Mouse (Mus musculus): Measurements from ENCODE around the gene Etl4.

Etl4 gene

DNA sequence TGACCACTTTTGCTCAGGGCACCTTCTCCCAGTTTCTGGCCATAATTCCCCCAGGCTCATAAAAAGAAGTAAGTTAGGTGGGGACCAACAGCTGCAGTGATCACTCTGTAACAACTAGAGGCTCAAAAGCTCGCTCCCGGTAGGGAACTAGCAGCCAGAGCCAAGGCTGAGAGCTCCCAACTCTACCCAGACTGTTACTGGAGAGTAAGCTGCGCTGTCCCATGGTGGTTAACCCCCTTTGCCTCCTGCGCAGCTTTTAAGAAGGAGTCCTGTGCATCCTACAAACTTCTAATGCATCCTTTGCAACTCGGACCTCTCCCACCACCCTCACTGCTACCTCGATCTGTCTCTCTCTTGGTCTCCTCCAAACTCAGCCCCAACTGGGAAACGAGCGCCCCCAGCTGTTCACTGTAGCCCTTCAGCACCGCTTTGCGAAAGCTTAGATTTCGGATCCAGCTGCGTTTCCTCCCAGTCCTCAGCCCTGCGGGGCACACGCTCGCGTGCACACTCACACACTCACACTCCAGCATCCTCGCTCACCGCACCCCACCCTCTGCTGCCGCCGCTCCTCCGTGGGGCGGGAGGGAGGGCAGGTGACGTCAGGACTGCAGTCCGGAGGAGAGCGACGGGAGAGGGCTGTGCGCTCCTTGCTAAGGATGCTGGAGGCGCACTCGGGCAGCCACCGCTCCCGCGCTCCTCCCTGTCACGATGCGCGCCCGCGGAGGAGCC is at the start of gene Etl4:
Etl4 (plus strand) TSS at position 610 of the 729 bp plus-strand sequence.
- peak; percentile 11 for DNase-seq

DNA sequence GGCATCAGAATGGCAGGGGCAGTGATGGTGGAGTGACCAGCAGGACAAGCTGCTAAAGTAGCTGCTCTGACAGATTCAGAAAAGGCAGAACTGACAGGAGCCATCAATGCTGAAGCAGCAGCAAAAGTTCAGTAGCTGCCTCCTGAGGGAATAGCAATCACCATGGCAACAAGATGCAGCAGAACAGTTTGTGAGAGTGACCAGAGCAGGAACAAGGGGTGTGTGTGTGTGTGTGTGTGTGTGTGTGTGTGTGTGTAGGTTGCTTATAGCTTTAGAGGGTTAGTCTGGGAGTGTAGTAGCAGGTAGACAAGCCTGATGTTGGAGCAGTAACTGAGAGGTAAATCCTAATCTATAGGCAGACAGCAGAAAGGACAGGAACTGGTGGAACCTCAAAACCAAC is 40.4 kb upstream of the Etl4 start:
- no peak for DNase-seq

DNA sequence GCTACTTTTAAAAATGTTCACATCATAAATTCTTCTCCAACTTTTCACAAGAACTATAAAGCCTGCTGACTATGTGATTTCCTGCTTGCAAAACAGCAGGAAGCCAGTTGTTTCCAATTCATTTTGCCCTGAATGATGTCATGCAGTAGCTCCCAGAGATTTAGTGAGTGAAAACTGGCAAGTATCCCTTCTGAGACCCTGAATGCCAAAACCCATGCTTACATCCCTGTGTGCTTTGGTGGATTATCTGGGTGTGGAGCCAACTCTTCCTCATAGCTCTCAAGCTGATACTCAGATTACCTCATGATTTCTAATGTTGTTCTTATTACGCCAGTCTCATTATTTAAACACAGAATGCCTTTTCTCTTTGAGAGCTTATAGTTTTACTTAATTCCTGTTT is 37.7 kb upstream of the Etl4 start:
- DNase-seq = no peak

DNA sequence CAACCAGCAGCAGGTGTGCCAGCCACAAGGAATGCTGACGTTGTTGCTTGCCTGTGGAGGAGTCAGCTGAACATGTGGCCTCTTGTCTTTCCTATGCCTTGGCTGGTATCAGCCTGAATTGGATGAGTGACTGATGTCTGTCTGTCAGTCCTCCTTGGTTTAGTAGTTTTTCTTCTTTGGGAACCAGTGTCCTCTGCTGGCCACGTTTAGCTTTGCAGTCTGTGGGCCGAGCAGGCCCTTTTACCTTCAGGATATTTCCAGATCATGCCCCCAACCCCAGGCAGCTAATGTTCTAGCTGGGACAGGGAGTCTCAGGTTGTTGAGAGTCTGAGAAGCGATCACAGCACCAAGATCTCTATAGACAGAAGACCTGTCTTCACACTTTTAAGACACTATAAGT is 18.7 kb upstream of the Etl4 start:
- DNase-seq = no peak

- no peak for DNase-seq
These were observed 560 bp downstream of the Etl4 start for GRCm38 (mm10) chr2:19909900-19910780.

DNA sequence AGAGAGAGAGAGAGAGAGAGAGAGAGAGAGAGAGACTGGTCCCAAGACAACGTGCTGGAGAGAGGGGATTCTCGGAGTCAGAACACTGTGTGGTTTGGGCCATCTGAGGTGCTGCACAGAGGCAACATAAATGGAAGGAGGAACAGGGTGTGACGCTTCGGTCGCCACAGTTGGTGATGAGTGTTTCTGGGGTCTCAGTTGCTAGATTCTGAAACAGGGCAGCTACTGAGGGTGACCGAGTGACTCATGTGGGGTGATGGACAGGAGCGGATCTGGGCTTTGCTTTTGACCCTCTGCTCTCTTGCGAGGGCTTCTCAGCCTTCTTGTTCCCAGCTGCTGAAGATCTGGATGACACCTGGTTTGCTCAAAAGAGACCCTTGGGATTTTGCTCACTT is 1.2 kb downstream of the Etl4 start:
- no peak for DNase-seq

- DNase-seq = no peak
These were observed 9.6 kb downstream of the Etl4 start for GRCm38 (mm10) chr2:19919190-19919589.

DNA sequence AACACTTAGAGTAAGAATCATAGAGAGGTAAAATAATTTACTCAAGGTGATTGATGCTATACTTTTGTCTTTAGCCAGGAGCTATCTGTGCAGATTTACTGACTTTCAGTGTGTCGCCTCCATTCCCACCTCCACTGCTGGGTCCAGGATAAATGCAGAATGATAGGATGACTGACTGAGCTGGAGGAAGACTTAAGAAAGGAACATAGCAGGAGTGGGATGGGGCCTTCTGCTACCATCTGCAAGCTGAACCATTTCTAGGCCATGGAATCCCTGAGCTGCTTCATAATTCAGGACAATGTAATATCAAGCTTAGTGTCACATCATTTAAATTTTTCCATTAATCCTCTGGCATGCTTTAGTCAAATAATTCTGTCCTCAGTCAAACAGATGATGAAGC is 20.4 kb downstream of the Etl4 start:
- DNase-seq = no peak

DNA sequence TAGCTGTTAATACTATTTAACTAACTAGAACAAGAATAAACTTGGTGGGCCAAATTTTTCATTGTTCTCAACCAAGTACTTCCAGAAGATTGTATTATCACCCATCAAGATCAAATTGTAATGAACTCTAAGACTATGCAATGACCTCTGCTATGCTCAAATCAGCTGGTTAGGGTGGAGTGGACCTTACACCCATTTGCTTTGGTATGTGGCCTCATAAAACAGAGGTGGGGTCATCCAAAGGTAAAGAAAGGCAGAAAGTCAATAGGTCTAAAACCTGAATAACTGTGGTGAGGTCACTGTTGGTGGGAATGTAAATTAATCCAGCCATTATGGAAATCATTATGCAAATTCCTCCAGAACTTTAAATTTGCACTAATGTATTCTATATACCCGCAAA is 24.3 kb downstream of the Etl4 start:
- no peak for DNase-seq

DNA sequence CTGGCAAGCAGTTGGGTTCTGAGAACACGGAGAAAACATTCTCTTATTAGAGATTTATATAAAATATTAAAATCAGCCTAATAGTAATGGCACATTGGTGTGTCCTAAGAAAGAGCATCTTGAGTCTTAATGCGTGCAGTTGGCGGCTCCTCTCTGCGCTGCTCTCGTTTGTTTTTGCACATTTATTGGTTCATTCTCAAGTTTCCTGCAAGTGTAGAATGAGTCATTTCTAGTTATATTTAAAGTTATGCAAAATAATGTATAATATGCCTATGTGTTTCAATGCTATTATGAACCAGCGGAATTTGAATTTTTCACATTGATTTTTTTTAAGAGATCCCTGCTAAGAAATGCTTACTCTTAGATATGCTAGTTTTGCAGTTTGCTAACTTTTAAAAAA is 35.6 kb downstream of the Etl4 start:
- DNase-seq = no peak

- DNase-seq = no peak
These were observed 43.4 kb downstream of the Etl4 start for GRCm38 (mm10) chr2:19953028-19953427.

DNA sequence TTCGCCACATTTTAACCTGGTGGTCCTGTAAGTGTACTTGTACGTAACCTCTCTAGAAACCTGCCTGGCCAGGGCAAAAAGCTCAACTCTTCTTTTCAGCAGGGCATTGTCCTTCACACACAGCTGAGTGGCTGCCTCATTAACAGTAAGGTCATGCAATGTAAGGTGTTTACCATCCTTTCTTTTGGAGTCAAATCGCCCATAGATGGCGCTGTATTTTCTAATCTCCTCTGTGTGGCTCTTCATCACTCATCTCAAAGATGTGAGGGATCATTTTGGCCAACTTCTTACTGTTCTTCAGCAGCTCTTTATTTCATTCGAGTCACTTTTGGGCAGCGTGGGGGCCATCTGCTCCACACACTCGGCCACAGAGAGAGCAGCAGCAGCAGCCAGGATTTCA is 56.9 kb downstream of the Etl4 start:
- DNase-seq = no peak

GRCm38 (mm10) chr2:20037671-20038070 is 128.1 kb downstream of the Etl4 start:
- no peak for DNase-seq

DNA sequence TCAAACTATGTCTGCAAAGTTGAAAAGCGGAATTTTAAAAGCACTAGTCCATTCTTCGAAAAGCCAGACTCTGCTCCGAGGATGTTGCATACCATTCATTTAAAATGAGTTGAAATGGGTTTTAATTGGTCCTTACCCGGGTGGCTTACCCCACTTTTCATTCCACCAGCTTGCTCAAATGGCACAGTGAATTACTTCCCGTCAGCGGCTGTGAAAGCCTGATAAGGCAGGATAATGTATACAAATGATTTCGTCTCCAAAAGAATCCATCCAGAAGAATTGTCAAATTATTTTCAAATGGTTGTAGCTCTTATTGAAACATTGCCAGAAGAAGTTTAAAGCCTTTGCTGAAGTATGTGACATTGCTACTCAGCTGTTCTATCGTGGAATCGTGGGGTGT is 162.8 kb downstream of the Etl4 start:
- DNase-seq = no peak

DNA sequence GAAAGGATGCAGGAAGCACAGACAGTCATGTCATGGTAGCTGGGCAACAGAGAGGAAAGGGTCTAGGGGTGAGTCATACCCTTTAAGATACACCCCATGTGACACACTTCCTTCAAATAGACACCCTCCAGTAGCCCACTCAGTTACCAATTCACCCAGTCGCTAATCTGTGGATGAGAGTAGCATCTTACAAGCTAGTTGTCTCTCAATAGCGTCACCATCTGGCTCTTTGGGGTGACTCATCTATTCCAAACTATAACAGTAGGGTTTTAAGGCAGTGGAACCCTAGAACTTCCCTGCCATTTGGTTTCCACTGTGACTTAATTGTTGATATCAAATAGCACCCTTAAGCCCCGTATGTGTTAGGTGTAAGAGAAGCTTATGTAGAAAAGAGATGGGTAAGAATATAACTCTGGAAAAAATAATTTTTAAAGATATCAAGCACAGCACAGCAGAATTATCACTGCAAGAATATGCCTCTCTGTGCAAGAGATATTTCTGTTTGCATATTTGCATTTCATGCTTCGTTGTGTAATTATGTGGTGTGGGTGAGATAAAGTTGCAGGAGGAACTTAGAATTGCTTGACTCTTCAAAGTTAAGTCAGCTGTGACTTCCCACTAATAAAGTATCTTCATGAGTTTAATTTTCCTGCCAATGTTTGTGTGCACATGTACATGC is 166.7 kb downstream of the Etl4 start:
- no peak for DNase-seq

DNA sequence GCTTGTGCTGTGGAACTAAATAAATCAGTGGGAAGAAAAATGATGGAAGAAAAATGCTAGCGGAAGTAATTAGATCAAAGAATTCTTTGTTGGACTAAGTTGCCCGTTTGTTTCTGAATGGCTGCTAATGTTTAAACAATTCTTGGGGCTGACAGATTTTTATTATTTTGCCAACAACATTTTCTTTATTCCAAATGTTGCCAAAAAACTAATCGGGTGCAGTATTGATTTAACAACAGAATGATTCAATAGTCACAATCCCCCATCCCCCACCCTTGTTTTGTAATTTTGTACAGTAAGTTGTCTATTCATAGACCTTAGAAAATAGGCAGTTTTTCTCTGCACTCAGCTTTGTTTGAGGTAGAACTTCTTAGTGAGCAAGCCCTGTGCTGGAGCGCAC is 175.2 kb downstream of the Etl4 start:
- no peak for DNase-seq

DNA sequence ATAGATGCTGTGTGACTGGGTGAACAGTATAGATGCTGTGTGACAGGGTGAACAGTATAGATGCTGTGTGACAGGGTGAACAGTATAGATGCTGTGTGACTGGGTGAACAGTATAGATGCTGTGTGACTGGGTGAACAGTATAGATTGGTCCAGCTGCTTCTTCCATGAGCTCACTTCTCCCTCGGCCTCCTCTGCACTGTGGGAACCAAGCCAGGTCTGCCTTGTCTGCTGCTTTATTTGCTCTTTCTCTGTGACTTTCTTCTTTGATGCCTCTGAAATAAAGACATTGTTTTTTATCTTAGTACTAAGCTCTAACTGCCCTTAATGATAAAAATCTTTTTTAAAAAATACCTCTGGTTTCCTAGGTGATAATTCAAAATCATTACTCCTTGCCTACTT is 195.9 kb downstream of the Etl4 start:
- DNase-seq = no peak

DNA sequence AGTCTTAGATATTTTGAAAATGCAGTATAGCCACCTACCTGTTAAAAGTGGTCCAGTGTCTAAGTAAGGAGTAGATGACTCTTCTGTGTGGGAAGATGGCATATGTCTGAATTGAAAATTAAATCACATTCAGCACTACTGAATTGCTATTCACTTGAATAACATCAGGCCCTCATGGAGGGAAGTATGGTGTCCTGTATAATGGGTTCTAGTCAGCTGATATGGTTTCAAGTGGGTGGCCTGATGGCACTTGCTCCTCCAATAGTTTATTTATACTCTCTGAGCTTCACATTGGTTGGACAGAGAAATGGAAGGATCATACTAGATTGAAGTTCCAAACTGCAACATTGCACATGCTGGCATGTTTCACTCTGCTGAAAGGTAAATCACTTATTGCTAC is 202.1 kb downstream of the Etl4 start:
- DNase-seq = no peak

- no peak for DNase-seq
These were observed 216.3 kb downstream of the Etl4 start for GRCm38 (mm10) chr2:20125914-20126313.

DNA sequence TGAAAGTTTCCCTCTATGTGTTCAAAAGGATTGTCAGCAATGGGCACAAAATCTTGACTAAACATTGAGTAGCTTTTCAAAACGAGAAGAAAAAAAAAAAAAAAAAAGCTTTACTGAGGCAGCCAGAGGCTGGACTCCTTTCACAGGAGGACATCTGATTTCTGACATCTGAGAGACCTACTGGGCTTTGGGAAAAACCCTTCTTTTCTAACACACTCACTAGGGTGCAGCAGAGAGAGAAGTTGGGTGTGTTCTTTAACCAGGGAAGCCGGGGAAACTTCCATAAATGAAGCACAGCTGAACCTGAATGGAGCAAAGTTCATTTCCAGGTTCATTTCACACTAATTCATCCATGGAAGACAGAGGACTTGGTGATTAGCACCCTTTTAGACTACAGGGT is 222.2 kb downstream of the Etl4 start:
- no peak for DNase-seq

DNA sequence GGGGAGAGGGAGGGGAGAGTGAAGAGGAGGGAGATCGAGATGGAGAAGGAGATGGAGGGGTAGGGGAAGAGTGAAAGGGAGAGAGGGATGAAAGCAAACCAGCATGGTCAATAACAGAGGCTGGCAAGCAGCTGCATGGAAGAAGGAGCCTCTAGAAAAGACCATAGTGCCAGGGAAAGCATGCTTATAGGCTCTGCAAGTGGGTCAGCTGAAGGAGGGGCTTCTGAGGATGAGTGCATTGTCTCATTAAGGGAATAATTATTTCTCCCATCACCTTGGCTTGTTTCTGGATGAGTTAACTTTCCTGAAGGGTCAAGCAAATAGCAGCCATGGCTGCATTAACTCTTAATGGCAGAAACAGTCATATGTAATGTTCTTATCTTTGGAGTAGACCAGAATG is 228.8 kb downstream of the Etl4 start:
- no peak for DNase-seq

- no peak for DNase-seq
These were observed 235.8 kb downstream of the Etl4 start for GRCm38 (mm10) chr2:20145368-20145767.

DNA sequence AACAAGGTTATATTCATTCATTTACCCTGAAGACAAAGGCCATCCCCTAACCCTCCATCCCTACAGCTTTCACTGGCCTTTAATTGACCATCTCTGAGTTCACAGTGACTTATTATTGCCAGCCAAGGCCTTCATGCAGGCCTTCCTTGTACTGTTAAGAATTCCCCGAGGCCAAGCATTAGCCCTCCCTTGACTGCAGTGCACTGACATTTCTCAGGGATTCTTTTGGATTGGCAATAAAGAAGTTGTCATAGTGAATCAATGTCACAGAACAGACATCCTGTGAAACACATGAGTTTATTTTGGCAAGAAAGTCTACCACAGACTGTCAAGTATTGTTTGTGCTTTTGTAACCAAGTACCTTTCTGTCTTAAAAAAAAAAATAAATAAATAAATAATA is 257.5 kb downstream of the Etl4 start:
- DNase-seq = no peak

DNA sequence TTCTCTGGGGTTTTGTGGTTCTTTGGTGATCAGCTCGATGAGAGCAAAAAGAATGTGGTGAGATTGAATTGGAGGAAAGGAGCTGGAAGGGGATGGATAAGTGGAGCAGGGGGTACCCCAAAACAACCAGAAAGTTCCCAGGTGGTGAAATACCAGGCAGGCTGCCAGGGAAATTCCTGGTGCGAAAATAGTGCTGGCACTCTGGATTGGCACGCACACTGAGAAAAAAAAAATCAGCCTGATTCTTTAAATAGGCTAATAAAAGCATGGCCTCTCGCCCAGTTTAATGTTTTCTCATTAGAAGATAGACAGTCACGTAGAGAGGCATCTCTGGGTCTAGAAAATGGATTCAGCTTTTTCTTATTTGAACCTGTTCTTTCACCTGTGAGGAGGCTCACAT is 258.0 kb downstream of the Etl4 start:
- no peak for DNase-seq

Data from cerebellum, adult 8-10 months (tissue).